22 mouse cellular contexts compared by ENCODE assay signal in the genomic region with DNA sequence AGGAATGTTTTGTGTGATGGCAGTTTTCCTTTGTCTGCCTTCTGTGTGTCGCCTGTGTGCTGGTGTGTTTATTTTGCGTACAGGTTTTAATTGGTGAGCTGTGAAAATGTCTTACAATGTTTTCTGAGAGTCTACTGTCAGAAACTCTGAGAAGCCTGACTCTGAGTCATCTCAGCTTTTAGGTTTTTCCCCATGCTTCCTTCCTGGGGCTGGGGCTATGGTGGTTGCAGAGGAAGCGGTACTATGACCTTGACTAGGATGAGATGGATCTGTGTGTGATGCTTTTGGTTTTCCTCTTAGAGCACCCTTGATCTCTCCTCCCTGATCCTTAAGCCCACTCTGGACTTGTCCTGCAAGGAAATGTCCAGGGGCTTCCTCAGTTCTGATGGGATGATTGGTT.
DNase-seq lines count a peak whose midpoint lies in the region; ATAC-seq and TF ChIP-seq lines count a peak whose summit lies in the region.
"Had no signal": no experiment of that assay in that cellular context is flagged by ENCODE, and none has a peak within 500 bp of the region (broad histone marks: within the 10 kb centered on the region; RNA-seq: fewer than 3 reads in every experiment).

No protein-coding gene starts in this region.

- H3K4me1 ChIP-seq in cerebellum, adult 2 months (ENCODE audit: control insufficient read depth, insufficient read depth, low read length), result peaks cover 14% of the 10 kb centered on the region
- peaks cover 6% of the 10 kb centered on the region for H3K4me1 ChIP-seq in limb, embryonic 10.5 days
- H3K4me1 ChIP-seq: embryonic facial prominence, embryonic 12.5 days; forebrain, embryonic 12.5 days had no signal

- H3K36me3 ChIP-seq in limb, embryonic 10.5 days, result no peaks in the 10 kb centered on the region
- H3K36me3 ChIP-seq: embryonic facial prominence, embryonic 12.5 days; forebrain, embryonic 12.5 days; heart, embryonic 10.5 days; hindbrain, embryonic 13.5 days had no signal

- no peak overlapping the region for H3K27ac ChIP-seq in cerebellum, adult 2 months (ENCODE audit: insufficient read depth, low read length)
- H3K27ac ChIP-seq in limb, embryonic 10.5 days, result no peak overlapping the region
- H3K27ac ChIP-seq: embryonic facial prominence, embryonic 12.5 days; forebrain, embryonic 12.5 days; heart, embryonic 10.5 days; hindbrain, embryonic 13.5 days had no signal

- WGBS in cerebellum, adult 2 months, result 97% methylated on average over 3 of the region's 3 CpGs
- WGBS in limb, embryonic 10.5 days, result 96% methylated on average over 3 of the region's 3 CpGs

- H3K4me3 ChIP-seq in cerebellum, adult 2 months (replicated peaks; ENCODE audit: insufficient read depth, low read depth, low read length), result no peak overlapping the region
- no peak overlapping the region for H3K4me3 ChIP-seq in limb, embryonic 10.5 days
- H3K4me3 ChIP-seq: embryonic facial prominence, embryonic 12.5 days; forebrain, embryonic 12.5 days; heart, embryonic 10.5 days; hindbrain, embryonic 13.5 days had no signal

- H3K27me3 ChIP-seq in cerebellum, adult 2 months (ENCODE audit: control insufficient read depth, insufficient read depth, low read length), result no peaks in the 10 kb centered on the region
- no peaks in the 10 kb centered on the region for H3K27me3 ChIP-seq in limb, embryonic 10.5 days (ENCODE audit: low read depth, poor library complexity, severe bottlenecking)
- H3K27me3 ChIP-seq: embryonic facial prominence, embryonic 12.5 days; forebrain, embryonic 12.5 days; hindbrain, embryonic 13.5 days had no signal

- peak; percentile 74 for ATAC-seq in CD4-positive, CD25-positive, alpha-beta regulatory T cell, adult 4 months
- peak; percentile 77 for ATAC-seq in activated CD4-positive, CD25-positive, alpha-beta regulatory T cell, adult 4 months
- ATAC-seq: forebrain, embryonic 16.5 days had no signal

- TF ChIP-seq CTCF in cerebellum, adult 2 months (IDR thresholded peaks at IDR 0.05; ENCODE audit: borderline replicate concordance, insufficient read depth, low read depth, low read length), result no peak

- peak; percentile 72 for DNase-seq in CD4-positive helper T cell, adult 2 months (ENCODE audit: low read depth, low spot score)
- DNase-seq in naive thymus-derived CD4-positive, alpha-beta T cell, adult 2 months (ENCODE audit: low read depth), result peak; percentile 76
- no peak for DNase-seq in cerebellum, adult 2 months
- no peak for DNase-seq in limb, embryonic 10.5 days (ENCODE audit: low spot score)
- no peak for DNase-seq in cerebellum, adult 8-10 months
- DNase-seq: adrenal gland, adult 2 months; adrenal gland, postnatal 25 days; B cell, adult 2 months; cerebellum, adult 9-10 months; cerebellum, postnatal 25 days; gastrocnemius, postnatal 10 days; heart, adult 18-20 months; heart, postnatal 10 days; heart, postnatal 4 days; kidney, adult 11 months had no signal

- H3K9me3 ChIP-seq in limb, embryonic 10.5 days (replicated peaks), result no peaks in the 10 kb centered on the region
- H3K9me3 ChIP-seq: embryonic facial prominence, embryonic 12.5 days; forebrain, embryonic 12.5 days; heart, embryonic 10.5 days; hindbrain, embryonic 13.5 days had no signal

- TF ChIP-seq POLR2A in cerebellum, adult 2 months (IDR thresholded peaks at IDR 0.05; ENCODE audit: borderline replicate concordance, insufficient read depth, low read length), result no peak

Comparison
In these comparisons a context has a peak if more than half of its experiments do, and no peak if none do; other contexts are left out.
1. DNase-seq: peak in CD4-positive helper T cell, adult 2 months (single experiment) and naive thymus-derived CD4-positive, alpha-beta T cell, adult 2 months (single experiment); none in cerebellum, adult 2 months (0 of 2), limb, embryonic 10.5 days (single experiment) and cerebellum, adult 8-10 months (single experiment).